Mouse (Mus musculus) liver, adult 2 months (tissue): Measurements from ENCODE around the gene Acer1.

Experiments
- CTCF ChIP-seq: fragments of 200-500 bp; IDR thresholded peaks from 2 replicates; pipeline ENCODE4 v1.5.1; 2011; ENCODE audit warnings: low read depth, low read length, control low read depth
- POLR2A ChIP-seq: fragments of 200-500 bp; IDR thresholded peaks from 2 replicates; pipeline ENCODE4 v1.6.1; 2011; ENCODE audit warnings: low read length, control low read depth; ENCODE audit not compliant: insufficient read depth; ENCODE audit errors: extremely low read depth

DNA sequence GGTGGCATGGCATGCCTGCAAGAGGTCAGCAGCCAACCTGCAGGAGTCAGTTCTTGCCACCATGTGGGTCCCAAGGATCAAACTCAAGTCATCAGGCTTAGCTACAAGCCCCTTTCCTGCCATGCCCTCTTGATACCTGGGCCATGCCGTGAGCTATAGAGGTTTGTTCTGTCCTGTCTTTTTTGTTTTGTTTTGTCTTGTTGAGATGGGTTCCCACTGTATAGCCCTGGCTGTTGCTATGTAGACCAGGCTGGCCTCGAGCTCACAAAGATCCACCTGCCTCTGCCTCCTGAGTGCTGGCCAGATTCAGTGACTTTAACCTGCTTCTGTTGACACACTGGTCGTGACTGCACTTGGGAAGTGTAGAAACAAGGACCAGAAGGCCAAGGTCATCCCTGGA, 6.5 kb downstream of the Acer1 start:
- TF ChIP-seq POLR2A (no peak), CTCF (no peak)
